Mouse (Mus musculus): ENCODE results near the gene 4933402D24Rik.

DNA sequence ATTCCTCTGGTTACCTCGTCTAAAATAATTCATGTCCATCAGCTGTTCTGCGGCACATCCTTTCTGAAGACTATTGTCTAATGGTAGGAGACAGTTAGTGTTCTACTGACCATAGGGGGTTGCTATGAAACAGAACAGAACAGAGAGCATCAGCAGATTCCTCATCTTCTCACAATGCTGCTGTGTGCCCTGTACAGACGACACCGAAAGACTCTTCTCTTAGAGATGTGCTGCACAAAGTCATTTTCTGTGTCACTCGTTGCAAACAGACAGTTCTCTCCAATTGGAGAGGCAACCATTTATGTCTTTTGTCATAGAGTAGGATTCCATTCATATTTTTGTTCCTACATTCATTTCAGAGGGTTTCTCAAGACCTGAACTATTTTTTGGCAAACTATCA, at the start of gene 4933402D24Rik:
- no peak for TF ChIP-seq CTCF (IDR thresholded peaks at IDR 0.05; ENCODE audit: extremely low read depth, insufficient read depth, insufficient read length, insufficient replicate concordance)
- no peak for TF ChIP-seq POLR2A (IDR thresholded peaks at IDR 0.05; ENCODE audit: low read depth, low read length)
